Mouse (Mus musculus) small intestine, adult 2 months (tissue): ENCODE data around the gene Lrrc27.

Source experiments
- CTCF ChIP-seq: fragments of 200-500 bp; IDR thresholded peaks from 2 replicates; pipeline ENCODE4 v1.5.1; 2012; ENCODE audit warnings: low read depth, mild to moderate bottlenecking, control low read depth, inconsistent platforms, low read length, moderate library complexity, mixed read lengths; ENCODE audit not compliant: insufficient replicate concordance, insufficient read length; ENCODE audit errors: extremely low read depth
- POLR2A ChIP-seq: fragments of 200-500 bp; IDR thresholded peaks from 2 replicates; pipeline ENCODE4 v1.6.1; 2012; ENCODE audit warnings: low read depth, mild to moderate bottlenecking, control low read depth, inconsistent platforms, low read length, moderate library complexity

DNA sequence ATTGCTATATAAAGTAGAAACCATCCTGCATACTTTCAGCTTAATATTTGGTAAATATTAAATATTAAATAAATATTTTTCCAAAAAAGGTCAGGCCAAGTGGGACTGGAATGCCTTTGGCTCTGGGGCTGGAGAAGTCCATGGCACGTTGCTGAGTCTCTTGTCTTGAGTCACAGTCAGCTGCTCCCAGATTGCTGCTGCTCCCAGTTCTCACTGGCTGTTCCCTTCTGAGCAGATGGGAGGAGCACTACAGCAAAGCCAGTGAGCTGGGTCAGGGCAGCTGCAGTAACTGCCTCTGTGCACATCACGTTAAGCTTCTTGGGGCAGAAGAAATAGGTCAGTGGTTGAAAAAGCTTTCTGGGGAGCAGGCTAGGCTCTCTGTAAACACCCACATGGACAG, 7.5 kb downstream of the Lrrc27 start:
- TF ChIP-seq POLR2A (no peak), CTCF (no peak)
